ENCODE assay signal across 27 mouse cellular contexts in the genomic region with DNA sequence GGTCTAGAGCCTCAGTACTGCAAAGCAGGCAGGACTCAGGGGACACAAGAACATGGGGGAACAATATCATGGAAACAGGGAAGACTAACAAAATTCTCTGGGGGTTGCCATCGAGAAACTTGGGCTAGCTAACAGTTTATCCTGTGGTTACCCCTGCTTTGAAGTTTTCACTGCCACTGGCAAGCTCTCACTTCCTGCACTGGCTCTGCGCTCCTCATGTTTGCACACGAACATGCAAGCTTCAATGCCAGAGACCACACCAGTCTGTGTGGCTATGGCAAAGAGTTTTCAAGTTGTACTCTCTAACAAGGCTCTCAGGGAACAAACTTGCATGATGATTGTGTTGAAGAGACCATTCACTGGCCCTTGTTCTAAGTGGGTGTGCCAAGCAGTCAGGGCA.
DNase-seq lines count a peak whose midpoint lies in the region; ATAC-seq and TF ChIP-seq lines count a peak whose summit lies in the region.
"Had no signal": no experiment of that assay in that cellular context is flagged by ENCODE, and none has a peak within 500 bp of the region (broad histone marks: within the 10 kb centered on the region; RNA-seq: fewer than 3 reads in every experiment).

No protein-coding gene starts in this region.

- no peaks in the 10 kb centered on the region for H3K4me1 ChIP-seq in lung, postnatal 0 days (ENCODE audit: insufficient read depth, low read depth, low read length)
- no peaks in the 10 kb centered on the region for H3K4me1 ChIP-seq in lung, adult 2 months (ENCODE audit: control insufficient read depth, insufficient read depth, low read length)
- H3K4me1 ChIP-seq in midbrain, postnatal 0 days (ENCODE audit: insufficient read depth, low read length), result no peaks in the 10 kb centered on the region
- H3K4me1 ChIP-seq: forebrain, embryonic 12.5 days; hindbrain, embryonic 12.5 days; kidney, embryonic 15.5 days; limb, embryonic 15.5 days; liver, embryonic 15.5 days; midbrain, embryonic 13.5 days; neural tube, embryonic 12.5 days; stomach, embryonic 15.5 days had no signal

- ATAC-seq in lung, postnatal 0 days, result peak; percentile 80
- no peak for ATAC-seq in midbrain, postnatal 0 days (ENCODE audit: low FRiP score)
- ATAC-seq: midbrain, embryonic 13.5 days had no signal

- no peaks in the 10 kb centered on the region for H3K27me3 ChIP-seq in lung, postnatal 0 days (replicated peaks; ENCODE audit: insufficient read depth, low read length)
- H3K27me3 ChIP-seq in midbrain, postnatal 0 days (ENCODE audit: insufficient read depth, low read length), result no peaks in the 10 kb centered on the region
- H3K27me3 ChIP-seq: forebrain, embryonic 12.5 days; heart, embryonic 13.5 days; hindbrain, embryonic 12.5 days; kidney, embryonic 15.5 days; limb, embryonic 15.5 days; liver, embryonic 15.5 days; megakaryocyte, embryonic 14.5 days; midbrain, embryonic 13.5 days; neural tube, embryonic 12.5 days; stomach, embryonic 15.5 days had no signal

- no peaks in the 10 kb centered on the region for H3K36me3 ChIP-seq in lung, postnatal 0 days (ENCODE audit: insufficient read depth, low read length)
- H3K36me3 ChIP-seq in midbrain, postnatal 0 days (ENCODE audit: insufficient read depth, low read length), result peaks cover 12% of the 10 kb centered on the region; the same call in 1 of the 2 replicates
- H3K36me3 ChIP-seq: forebrain, embryonic 12.5 days; kidney, embryonic 15.5 days; liver, embryonic 15.5 days; stomach, embryonic 15.5 days had no signal

- H3K27ac ChIP-seq in lung, postnatal 0 days (ENCODE audit: low read length), result no peak overlapping the region
- H3K27ac ChIP-seq in midbrain, postnatal 0 days (ENCODE audit: low read depth, low read length), result no peak overlapping the region
- H3K27ac ChIP-seq: forebrain, embryonic 12.5 days; heart, adult 2 months; heart, embryonic 13.5 days; hindbrain, embryonic 12.5 days; kidney, embryonic 15.5 days; limb, embryonic 15.5 days; liver, embryonic 15.5 days; midbrain, embryonic 13.5 days; neural tube, embryonic 12.5 days; stomach, embryonic 15.5 days had no signal

- 51% methylated on average over 3 of the region's 3 CpGs for WGBS in lung, postnatal 0 days
- 38% methylated on average over 3 of the region's 3 CpGs for WGBS in lung, adult 2 months
- WGBS in midbrain, postnatal 0 days, result 77% methylated on average over 3 of the region's 3 CpGs

- no peaks in the 10 kb centered on the region for H3K9me3 ChIP-seq in lung, postnatal 0 days (ENCODE audit: low read length)
- no peaks in the 10 kb centered on the region for H3K9me3 ChIP-seq in midbrain, postnatal 0 days (ENCODE audit: low read length)
- H3K9me3 ChIP-seq: forebrain, embryonic 12.5 days; heart, embryonic 13.5 days; hindbrain, embryonic 12.5 days; kidney, embryonic 15.5 days; limb, embryonic 15.5 days; liver, embryonic 15.5 days; megakaryocyte, embryonic 14.5 days; midbrain, embryonic 13.5 days; neural tube, embryonic 12.5 days; stomach, embryonic 15.5 days had no signal

- TF ChIP-seq POLR2A in lung, adult 2 months (IDR thresholded peaks at IDR 0.05; ENCODE audit: borderline replicate concordance, extremely low read depth, low read depth, low read length), result no peak

- H3K9ac ChIP-seq in lung, postnatal 0 days (replicated peaks; ENCODE audit: low read depth), result no peak overlapping the region
- no peak overlapping the region for H3K9ac ChIP-seq in midbrain, postnatal 0 days (replicated peaks; ENCODE audit: low read length, poor library complexity, severe bottlenecking)
- H3K9ac ChIP-seq: forebrain, embryonic 12.5 days; heart, embryonic 13.5 days; hindbrain, embryonic 12.5 days; kidney, embryonic 15.5 days; limb, embryonic 15.5 days; liver, embryonic 15.5 days; midbrain, embryonic 13.5 days; neural tube, embryonic 12.5 days; stomach, embryonic 15.5 days had no signal

- TF ChIP-seq CTCF in lung, postnatal 0 days (IDR thresholded peaks at IDR 0.05), result no peak
- TF ChIP-seq CTCF in lung, adult 2 months (IDR thresholded peaks at IDR 0.05; ENCODE audit: insufficient read depth, low read length), result no peak
- no peak for TF ChIP-seq CTCF in midbrain, postnatal 0 days (IDR thresholded peaks at IDR 0.05)

- TF ChIP-seq EP300 in lung, postnatal 0 days (IDR thresholded peaks at IDR 0.05), result no peak

- no peak overlapping the region for H3K4me3 ChIP-seq in lung, postnatal 0 days (ENCODE audit: low read depth, low read length)
- H3K4me3 ChIP-seq in lung, adult 2 months (replicated peaks; ENCODE audit: extremely low read depth, low read depth, low read length), result no peak overlapping the region
- H3K4me3 ChIP-seq in midbrain, postnatal 0 days (ENCODE audit: low read depth, low read length), result no peak overlapping the region
- H3K4me3 ChIP-seq: erythroblast, embryonic 14.5 days; forebrain, embryonic 12.5 days; heart, adult 2 months; heart, embryonic 13.5 days; hindbrain, embryonic 12.5 days; kidney, embryonic 15.5 days; limb, embryonic 15.5 days; liver, embryonic 15.5 days; megakaryocyte, embryonic 14.5 days; midbrain, embryonic 13.5 days; neural tube, embryonic 12.5 days; stomach, embryonic 15.5 days had no signal

- H3K4me2 ChIP-seq in lung, postnatal 0 days (replicated peaks; ENCODE audit: low read depth, low read length), result no peak overlapping the region
- H3K4me2 ChIP-seq in midbrain, postnatal 0 days (ENCODE audit: low read depth, low read length, poor library complexity, severe bottlenecking), result no peak overlapping the region
- H3K4me2 ChIP-seq: forebrain, embryonic 12.5 days; heart, embryonic 13.5 days; hindbrain, embryonic 12.5 days; kidney, embryonic 15.5 days; limb, embryonic 15.5 days; liver, embryonic 15.5 days; midbrain, embryonic 13.5 days; neural tube, embryonic 12.5 days; stomach, embryonic 15.5 days had no signal

- DNase-seq in lung, postnatal 0 days (ENCODE audit: low spot score), result peak; percentile 33
- DNase-seq in lung, adult 2 months, result no peak
- DNase-seq in T-cell, adult 2 months (ENCODE audit: low spot score), result peak; percentile 66
- peak; percentile 70 for DNase-seq in naive thymus-derived CD4-positive, alpha-beta T cell, adult 2 months (ENCODE audit: low read depth)
- DNase-seq in kidney, postnatal 36 days, result no peak
- DNase-seq in midbrain, postnatal 0 days (ENCODE audit: low spot score), result no peak
- no peak for DNase-seq in urinary bladder, postnatal 4 days (ENCODE audit: low spot score in 2 of 2)
- DNase-seq: adrenal gland, postnatal 14 days; cerebellum, adult 9-10 months; gastrocnemius, postnatal 25 days; heart, adult 2 months; heart, postnatal 14 days; kidney, adult 11 months; left cerebral cortex, postnatal 4 days; lung, postnatal 10 days; right cerebral cortex, postnatal 4 days had no signal

Comparison
In these comparisons a context has a peak if more than half of its experiments do, and no peak if none do; other contexts are left out.
1. DNase-seq: peak in lung, postnatal 0 days (single experiment), T-cell, adult 2 months (single experiment) and naive thymus-derived CD4-positive, alpha-beta T cell, adult 2 months (single experiment); none in lung, adult 2 months (single experiment), kidney, postnatal 36 days (0 of 2), midbrain, postnatal 0 days (single experiment) and urinary bladder, postnatal 4 days (0 of 2).